Mouse (Mus musculus) telencephalon, adult 2 months (tissue): Measurements from ENCODE around the gene Ager.

Experiments
- DNase-seq: peaks from one replicate; pipeline ENCODE4 v3.0.0-alpha.2; 2011; ENCODE audit warnings: low read depth, low spot score

The Ager gene

GRCm38 (mm10) chr17:34604511-34605237, 7.0 kb downstream of the Ager start:
- DNase-seq: no peak

DNA sequence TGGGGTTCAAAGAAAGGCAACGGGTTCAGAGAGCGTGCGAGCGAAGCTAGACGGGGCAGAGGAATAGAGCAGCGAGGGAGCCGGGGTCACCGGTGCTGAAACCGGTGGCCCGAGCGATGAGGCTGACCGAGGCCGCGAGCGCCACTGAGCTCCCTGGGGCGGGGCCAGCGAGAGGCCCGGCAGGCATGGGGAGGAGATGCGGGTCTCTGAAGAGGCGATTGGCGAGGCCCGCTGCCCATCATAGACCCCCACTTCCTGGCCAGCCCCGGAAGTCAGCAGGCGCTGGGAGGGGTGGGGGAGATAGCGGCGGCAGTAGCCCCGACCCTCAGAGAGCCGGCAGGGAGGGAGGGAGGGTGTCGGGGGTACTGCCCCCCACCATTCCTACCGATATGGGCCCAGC, 7.9 kb downstream of the Ager start:
- DNase-seq: peak; percentile 93

DNA sequence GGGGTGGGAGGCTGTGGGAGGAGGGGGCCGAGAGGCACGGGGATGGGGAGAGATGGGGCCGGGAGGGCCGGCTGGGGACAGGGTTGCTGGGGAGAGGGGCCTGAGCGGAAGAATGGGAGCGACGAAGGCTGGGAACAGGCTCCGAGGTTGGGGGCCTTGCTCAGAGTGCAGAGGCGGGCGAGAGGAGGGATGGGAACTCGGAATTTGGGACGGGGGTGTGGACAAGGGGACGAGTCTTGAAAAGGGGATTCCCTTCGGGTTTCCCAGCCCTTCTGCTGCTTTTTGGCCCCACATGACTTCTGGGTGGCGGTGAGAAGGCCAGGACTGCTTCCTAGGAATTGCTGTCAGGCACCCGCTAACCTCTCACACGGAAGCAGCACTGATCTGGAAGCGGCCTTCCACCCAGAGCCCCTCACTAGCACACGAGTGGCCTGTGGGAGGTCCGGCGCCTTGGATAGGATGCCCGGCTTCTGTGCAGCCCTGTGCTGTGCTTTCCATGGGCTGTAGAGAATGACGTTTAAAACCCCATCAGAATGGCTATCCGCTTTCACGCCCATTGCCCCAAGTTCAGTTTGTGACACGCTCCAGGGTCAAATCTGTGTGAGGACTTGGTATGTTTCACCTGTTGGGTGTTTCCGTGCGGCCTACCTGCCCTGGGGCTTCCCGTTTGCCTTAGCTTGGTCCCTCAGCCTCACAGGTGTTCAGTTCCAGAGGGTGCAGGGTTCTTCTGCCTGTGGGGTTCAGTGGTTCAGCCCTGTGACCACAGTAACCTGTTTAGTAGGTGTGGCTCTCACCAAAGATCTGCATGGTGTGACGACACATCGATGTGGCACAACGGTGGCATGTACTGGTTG, 8.8 kb downstream of the Ager start:
- DNase-seq: no peak

DNA sequence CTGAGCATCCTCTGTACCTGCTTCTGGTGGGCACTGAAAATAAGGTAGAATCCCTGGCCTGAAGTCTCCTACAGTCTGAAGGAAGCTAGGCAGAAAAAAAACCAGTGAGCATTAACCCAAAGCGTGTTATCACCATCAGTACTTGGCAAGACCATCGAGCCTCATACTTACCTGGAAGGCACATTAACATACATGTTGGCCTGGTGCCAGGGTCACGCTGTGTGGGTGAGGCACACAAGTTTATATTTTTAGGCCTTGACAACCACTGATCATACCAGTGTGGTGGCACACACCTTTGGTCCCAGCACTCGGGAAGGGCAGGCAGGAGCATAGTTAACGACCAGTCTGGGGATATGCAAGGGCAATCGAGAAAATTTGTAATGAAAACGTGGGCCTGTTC, 10.3 kb downstream of the Ager start:
- no peak for DNase-seq

DNA sequence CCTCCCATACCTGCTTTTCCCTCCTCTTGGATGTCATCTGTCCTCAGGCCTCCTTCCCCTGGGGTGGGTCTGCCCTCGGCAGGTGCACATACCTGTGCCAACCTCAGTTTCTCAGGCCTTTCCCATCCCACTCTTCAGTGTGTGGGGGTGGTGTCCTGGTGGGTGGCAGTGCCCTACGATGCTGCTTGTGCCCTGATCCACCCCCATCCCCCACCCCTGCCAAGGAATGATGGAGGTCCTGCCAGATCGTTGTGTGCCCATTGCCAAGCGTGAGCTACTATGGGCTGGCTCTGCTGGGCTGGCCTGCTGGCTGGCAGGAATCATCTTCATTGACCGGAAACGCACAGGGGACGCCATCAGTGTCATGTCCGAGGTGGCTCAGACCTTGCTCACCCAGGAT, 13.4 kb downstream of the Ager start:
- no peak for DNase-seq

DNA sequence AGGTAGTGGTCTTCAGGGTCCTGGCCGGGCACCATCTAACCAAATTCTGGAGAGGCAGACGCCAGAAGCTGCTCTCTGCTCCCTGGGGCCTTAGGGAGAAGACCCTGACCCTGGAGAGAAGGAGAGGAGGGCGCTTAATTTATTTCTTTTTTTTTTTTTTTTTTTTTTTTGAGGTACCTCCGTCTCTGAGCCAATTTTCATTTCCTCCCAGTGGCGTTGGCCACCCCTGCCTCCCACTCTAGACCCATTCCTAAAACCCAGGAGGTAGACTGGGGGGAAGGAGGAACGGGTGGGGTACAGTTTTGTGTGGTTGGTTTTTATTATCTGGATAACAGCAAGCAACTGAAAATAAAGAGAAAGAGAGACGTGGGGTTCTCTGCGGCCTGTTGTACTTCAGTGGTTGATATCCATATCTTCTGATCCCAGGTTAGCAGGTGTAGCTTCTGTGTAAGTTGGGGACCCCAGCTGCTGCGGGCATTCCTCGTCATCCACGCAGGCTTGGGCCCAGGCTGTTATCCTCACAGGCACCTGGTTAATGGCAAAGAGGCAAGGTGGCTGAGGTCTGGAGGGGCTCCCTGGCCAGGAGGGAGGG, 15.5 kb downstream of the Ager start:
- no peak for DNase-seq

- no peak for DNase-seq
Observed at GRCm38 (mm10) chr17:34613830-34614229, 16.2 kb downstream of the Ager start.

DNA sequence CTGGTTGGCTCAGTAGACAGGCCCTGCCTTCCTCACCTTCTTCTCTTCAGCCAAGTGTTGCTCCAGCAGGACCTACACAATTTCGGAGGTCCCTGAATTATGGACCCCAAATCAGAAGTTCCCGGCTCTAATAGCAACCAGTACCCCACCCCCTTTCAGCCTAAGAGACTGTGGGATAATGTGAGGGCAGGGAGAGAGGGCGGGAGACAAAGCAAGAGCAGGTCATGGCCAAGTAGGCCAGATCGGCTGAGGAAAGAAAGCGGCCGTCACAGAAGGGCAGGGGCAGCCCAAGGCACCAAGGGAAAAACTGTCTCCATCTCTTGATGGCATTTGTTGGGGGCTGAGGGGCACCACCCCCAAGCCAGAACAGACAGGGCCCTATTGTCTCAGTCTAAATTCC, 18.2 kb downstream of the Ager start, which contains the start of gene Egfl8:
Gene Egfl8, minus strand, starts transcription at position 101 of the 400 bp plus-strand sequence.
- no peak for DNase-seq

DNA sequence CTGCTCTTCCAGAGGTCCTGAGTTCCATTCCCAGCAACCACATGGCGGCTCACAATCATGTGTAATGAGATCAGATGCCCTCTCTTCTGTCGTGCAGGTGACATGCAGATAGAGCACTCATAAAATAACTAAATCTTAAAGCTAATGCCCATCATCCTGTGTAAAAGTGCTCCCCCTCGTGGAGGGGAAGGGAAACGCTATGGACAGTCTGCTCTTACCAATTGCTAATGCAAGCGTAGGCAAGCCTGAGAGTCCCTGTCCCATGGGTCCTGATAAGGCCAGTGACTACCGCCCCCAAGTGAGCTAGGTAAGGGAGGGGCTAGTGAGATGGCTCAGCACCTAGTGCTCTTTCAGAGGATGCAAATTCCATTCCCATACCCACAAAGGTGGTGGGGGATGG, 21.3 kb downstream of the Ager start:
- no peak for DNase-seq

GRCm38 (mm10) chr17:34621006-34621405, 23.3 kb downstream of the Ager start:
- no peak for DNase-seq

DNA sequence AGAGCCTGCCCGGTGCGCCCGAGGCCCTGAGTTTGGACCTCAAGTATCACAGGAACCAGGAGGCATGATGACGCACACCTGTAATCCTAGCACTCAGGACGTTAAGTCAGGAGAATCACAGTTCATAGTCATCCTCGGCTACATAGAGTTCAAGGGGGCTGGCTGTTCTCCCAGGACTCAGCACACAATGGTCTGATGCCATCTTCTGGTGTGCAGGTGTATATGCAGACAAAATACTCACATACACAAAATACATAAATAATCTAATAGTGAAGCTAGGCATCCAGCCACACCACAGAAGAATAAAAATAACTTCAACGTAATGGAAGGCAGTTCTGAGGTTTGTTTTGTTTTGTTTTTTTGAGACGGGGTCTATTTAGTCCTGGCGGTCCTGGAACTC, 25.5 kb downstream of the Ager start:
- no peak for DNase-seq

GRCm38 (mm10) chr17:34624981-34625380, 27.3 kb downstream of the Ager start:
- DNase-seq: no peak

DNA sequence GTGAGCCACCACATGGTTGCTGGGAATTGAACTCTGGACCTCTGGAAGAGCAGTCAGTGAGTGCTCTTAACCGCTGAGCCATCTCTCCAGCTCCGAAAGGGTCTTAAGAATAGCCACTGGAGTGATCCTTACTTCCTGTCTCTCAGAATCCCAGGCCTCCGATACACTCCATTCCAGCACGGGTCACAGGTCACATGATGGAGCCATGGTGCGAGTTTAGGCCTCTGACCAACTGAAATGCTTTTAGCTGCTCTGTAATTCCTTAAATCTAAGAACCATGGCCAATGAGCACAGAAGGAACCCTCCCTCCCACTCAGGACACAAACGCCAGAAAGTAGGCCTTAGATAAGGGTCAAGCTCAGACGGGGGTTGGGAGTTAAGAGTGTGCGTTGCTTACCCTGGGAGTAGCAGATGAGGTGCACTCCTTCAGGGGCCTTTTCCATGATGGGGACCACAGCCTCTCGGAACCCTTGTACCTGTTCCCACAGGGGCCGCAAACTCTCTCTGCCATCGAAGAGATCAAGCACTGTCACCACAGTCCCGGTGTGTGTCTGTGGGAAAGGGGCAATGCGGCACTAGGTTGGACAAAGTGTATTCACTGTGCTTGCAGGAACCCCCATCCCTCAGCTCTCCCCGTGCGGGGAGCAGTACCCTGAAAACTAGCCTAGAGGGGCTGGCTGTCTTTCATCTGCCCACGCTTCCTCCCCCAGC, 28.6 kb downstream of the Ager start:
- no peak for DNase-seq

DNA sequence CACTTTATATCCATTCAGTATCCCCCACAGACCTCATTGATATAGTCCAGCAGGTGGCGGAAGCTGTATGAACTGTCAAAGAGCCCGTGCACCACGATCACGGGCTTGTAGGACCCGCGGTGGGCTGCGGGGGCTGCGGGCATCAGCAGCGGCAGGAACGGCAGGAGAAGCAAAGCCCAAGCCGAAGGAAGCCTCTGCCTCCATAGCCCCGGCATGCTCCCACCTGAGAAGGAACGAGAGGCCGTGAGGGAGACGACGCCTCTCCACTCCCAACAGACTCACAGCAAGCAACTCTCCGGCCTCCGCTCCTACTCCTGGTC, 29.1 kb downstream of the Ager start:
- no peak for DNase-seq

DNA sequence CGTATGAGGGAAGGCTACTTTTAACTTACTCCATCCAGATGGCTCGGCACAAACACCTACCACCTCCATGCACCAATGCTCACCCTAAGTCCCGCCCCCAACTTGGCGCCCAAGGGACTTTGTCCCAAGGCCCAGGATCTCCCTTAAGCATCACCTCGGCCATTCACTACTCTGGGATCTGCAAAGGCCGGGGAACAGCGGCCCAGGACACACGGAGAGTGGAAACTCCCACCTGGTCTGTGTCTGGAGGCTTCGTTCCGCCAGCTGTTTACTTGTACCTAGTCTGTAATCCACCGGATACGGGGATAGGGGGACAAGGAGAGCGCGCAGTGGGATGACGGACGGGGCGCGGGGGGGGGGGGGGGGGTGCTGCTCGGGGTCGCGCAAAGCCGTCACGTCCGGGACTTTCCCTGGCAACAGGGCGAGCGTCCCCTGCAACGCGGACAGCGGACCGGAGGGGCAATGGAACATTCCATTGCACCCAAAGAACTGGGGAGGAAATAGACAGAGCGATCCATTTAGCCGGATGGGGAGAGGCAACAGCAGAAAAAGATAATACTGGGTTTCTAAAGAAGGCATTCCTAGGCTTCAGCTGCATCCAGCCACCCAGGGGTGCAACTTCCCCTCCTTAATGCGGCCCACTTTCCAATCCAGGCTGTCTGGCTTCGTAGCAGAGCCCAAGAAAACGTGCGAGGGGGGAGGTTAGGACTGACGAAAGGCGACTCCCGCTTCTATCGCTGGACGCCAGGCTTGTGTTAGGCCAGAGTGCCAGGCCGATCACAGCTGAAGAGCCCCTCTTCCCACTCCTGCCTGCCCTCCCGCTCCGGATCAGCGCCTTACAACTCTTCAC, 29.7 kb downstream of the Ager start:
- peak; percentile 95 for DNase-seq

GRCm38 (mm10) chr17:34627943-34628643, 30.4 kb downstream of the Ager start, which contains the start of gene Ppt2:
TSS of gene Ppt2 (minus strand) at chr17:34628510.
- no peak for DNase-seq

DNA sequence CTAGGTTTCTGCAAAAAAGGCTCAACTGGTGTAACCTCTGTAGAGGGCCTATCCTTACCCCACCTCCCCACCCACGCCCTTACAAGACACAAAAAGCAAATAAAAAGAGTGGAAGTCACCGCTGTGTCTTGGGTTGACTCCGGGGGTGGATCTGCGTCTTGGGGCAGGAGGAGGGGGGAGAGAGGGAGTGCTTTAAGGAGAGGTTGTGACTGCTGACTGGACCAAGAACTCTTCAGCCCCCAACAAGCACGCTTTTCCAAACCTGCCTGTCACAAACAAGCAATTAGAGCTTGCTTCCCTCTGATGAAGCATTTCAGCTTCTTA, 30.9 kb downstream of the Ager start:
- DNase-seq: no peak

- DNase-seq: peak; percentile 89
Observed at GRCm38 (mm10) chr17:34629221-34629751, 31.6 kb downstream of the Ager start, which contains the start of gene Prrt1. TSS of gene Prrt1 (plus strand) at chr17:34629533.

DNA sequence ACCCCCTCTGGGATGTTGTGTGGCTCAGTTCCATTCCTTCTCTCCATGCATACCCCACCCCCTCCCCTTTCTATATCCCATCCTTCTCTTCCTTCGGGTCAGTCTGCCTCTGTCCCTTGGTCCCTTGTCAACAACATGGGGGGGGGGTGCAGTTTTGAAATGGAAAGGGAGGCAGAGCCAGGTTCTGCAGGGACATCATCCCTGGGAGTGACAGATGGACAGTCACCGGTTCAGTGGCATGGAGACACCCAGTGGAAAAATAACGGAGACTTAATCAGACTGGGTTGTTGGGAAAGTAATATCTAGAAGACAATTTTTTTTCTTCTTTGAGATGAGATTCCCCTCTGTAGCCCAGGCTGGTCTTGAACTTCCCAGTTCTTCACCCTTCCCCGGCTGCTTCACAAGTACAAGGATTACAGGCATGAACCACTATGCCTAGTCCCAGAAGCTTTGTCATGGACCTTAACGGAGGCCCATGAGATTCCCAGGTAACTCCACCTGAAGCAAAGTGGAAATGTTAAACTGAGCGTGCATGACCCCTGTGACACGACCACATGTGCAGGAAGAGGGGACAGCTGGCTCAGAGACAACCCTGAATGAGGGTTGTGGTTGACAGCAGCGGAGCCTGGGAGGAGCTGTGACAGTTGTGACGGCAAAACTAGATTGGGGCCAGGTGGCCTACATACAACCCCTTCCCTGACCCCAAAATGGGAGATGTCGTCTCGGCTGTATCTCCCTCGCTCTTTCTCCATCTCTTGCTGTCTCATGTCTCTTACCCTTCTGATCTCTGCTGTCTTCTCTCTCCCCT, 32.3 kb downstream of the Ager start:
- DNase-seq: no peak
